Mouse (Mus musculus) heart, postnatal 36 days (tissue): Measurements from ENCODE around the gene Fbxo41. TPM values are rescaled to one million over a fixed set of nuclear protein-coding genes. Genes with fewer than 3 reads are reported as not detected.

Experiments used
- DNase-seq, 2 experiments: peaks; one replicate each; pipeline ENCODE4 v3.0.0; 2021 to 2022
- intact Hi-C: fragments of 180-260 bp; cut with DNase I; formaldehyde crosslinking; loops from one replicate; pipeline ENCODE4 v1.15.1; 2025
- total RNA-seq, 2 experiments: library from RNA; stranded (reverse); gene quantifications; 2 replicates each; pipeline ENCODE4 v1.2.3; 2021

Gene Fbxo41
- total RNA-seq, 2 experiments from 2014 or later: not detected

DNA sequence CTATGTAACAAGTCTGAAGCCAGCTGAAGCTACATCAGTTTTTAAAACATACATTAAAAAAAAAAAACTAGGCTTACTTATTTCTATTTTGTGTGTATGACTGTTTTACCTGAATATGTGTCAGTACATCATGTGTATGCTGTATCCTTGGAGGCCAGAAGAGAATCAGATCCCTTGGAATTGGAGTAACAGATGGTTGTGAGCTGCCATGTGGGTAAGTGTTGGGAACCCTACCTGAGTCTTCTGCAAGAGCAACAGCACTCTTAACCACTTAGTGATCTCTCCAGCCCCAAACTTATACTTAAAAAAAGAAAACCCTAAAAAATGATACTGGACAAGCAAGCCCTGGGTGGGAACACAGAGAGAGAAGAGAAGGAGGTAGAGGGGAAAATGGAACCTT, 5.8 kb downstream of the Fbxo41 start:
- DNase-seq: no peak
- intact Hi-C loops: no loop called here

DNA sequence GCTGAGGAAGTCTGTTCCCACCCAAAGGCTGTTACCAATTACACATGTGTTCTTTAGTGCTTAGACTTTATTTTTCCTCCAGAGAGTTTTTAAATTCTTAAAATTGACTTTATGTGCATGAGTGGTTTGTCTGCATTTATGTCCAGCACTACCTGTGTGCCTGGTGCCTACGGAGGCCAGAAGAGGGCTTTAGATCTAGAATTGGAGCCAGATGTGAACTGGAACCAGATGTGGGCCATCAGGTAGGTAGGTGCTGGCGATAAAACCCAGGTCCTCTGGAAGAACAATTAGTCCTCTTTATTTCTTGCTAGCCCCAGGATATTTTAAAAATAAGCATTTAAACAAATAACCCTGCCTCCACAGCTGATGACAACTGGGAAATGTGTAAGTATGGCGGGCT, 11.2 kb downstream of the Fbxo41 start:
- intact Hi-C loops: no loop called here
- DNase-seq: no peak

DNA sequence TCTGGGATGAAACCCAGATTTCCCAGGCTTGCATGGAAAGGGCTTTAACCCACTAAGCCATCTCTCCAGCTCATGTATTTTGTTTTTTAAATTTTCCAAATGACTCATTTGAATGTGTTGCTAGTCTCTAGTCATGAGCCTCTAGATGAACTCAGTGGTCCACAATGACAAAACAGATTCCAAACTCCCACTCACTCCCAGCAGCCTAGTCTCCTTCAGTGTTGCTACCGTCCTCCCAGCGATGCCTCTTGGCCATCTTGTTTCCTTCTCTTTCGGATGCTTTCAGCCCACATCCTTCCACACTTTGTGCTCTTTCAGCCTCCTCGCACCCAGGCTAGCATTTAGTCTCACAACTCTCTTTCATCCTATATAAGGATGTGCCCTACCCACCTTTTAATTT, 12.5 kb downstream of the Fbxo41 start:
- intact Hi-C loops: no loop called here
- DNase-seq: no peak

- DNase-seq: no peak
These were observed 13.1 kb downstream of the Fbxo41 start for GRCm38 (mm10) chr6:85489717-85490116.

GRCm38 (mm10) chr6:85488510-85488909, 14.3 kb downstream of the Fbxo41 start:
- intact Hi-C loops: no loop called here

More at GRCm38 (mm10) chr6:85489717-85490116, 13.1 kb downstream of the Fbxo41 start:
- intact Hi-C loops: no loop called here

GRCm38 (mm10) chr6:85485738-85486137, 17.1 kb downstream of the Fbxo41 start:
- intact Hi-C loops: no loop called here

More at GRCm38 (mm10) chr6:85488510-85488909, 14.3 kb downstream of the Fbxo41 start:
- no peak for DNase-seq

GRCm38 (mm10) chr6:85483843-85484721, 18.7 kb downstream of the Fbxo41 start:
- DNase-seq: no peak
- intact Hi-C loops: no loop called here

More at GRCm38 (mm10) chr6:85485738-85486137, 17.1 kb downstream of the Fbxo41 start:
- no peak for DNase-seq

DNA sequence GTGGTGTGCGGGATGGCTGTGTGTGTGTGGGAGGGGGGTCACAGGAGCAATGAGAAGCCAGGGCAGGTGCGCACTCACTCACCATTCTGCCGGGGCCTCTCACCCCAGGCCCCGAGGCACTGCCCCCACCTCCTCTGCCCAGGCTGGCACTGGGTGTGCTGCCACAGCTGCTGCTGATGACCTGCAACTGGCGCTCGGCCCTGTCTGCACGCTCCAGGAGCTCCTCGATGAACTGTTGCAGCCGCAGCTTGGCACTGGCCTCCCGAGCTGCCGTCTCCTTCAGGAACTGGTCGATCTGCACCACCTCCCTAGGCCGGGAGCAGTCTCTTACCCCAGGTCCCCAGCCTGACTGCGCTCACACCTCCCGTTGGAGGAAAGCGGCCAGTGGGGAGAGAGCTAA, 22.1 kb downstream of the Fbxo41 start:
- intact Hi-C loops: no loop called here
- no peak for DNase-seq

GRCm38 (mm10) chr6:85479979-85480378, 22.8 kb downstream of the Fbxo41 start:
- DNase-seq: no peak
- intact Hi-C loops: no loop called here

GRCm38 (mm10) chr6:85478416-85478815, 24.4 kb downstream of the Fbxo41 start:
- intact Hi-C loops: no loop called here
- no peak for DNase-seq

DNA sequence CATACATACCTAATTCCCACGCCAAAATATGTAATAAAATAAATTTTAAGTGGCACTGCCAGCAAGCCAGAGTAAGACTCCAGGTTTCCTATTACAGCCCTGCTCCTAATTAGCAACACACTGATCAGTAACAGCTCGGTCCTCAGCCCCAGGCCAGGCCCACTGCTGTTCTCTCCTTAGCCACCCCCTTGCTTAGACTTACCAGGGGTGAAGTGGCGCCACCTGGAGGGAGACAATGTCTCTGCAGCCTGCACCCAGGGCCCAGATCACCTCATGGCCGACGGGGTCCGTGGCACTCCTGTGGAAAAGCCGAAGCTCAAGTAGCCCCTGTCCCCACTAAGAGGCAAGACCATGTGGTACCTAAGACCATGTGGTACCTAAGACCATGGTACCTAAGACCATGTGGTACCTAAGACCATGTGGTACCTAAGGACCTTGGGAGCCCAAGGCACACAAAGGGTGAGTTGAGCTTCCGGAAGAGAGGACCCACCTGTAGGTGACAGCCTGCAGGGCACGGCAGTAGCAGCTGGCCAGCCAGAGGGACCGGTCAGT, 25.4 kb downstream of the Fbxo41 start:
- intact Hi-C loops: no loop called here

DNA sequence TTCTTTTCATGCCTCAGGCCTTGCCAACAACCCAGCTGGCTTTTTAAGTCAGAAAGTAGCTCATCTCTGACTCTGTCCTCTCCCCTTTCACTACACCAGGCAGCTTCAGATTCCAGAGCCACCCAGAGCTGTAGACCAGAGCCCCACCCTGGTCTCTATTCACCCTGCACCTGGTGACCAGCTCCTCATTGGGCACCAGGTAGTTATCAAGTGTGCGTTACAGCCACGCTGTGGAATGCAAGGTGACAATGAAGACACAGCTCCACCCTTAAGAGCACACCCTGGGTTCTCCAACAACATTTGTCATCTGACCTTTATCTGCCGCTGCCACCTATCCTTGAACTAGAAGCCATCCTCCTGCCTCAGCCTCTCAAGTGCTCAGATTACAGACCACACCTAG, 27.2 kb downstream of the Fbxo41 start:
- intact Hi-C loops: no loop called here
- DNase-seq: no peak

More for the DNA sequence above, 25.4 kb downstream of the Fbxo41 start:
- no peak for DNase-seq

GRCm38 (mm10) chr6:85472542-85472941, 30.3 kb downstream of the Fbxo41 start:
- intact Hi-C loops: no loop called here
- DNase-seq: no peak

GRCm38 (mm10) chr6:85471962-85472361, 30.8 kb downstream of the Fbxo41 start:
- intact Hi-C loops: no loop called here
- DNase-seq: no peak

DNA sequence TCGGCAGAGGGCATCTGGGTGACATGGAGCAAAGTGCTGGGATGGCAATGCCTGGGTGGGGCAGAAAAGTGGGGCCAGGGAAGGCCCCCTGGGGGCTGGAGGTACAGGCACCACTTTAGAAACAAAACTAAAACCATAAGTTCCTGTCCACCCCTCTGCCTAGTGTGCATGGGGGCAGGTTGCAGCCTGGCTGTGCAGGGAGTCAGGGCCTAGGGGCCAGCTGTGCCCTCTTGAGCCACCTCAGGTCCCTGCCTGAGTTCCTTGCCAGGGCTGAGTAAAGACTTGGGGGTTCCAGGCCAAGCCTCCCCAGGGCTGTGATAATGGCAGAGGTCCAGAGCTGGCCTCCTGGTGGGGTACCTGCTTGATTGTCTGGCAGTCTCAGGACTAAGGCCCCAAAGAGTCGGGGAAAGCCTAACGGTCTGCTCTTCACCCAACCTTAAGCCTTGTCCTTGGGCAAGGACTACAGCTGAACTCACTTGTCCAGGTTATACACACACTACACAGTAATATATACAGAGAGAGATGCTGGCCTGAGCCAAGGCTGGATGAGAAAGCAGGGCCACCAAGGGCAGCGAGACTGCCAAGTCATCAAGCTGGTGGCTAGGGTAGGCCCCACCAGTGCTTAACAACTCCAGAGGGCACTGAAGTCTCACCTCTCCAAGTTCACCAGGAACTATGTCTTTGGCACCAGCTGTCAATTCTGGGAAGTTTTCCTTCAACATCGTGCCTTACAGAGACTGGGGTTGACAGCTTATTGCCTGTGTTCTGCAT, 32.9 kb downstream of the Fbxo41 start:
- DNase-seq: no peak
- intact Hi-C loops: no loop called here

DNA sequence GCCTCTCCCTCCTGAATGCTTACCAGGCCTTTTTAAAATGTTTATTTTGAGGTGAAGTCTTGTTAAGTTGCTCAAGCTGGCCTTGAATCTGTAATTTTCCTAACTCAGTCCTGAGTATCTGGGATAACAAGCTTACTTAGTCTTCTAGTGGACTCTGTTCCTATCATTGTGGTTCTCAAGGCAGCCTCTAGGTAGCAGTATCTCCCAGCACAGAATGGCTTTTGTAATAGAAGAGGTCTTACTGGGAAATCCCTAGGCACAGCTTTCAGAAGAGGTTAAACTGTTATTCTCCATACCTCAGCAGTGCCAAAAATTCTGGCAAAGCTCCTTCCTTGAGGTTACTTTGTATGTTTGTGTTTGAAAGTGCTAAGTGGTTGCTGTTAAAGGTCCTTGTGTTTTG, 37.4 kb downstream of the Fbxo41 start:
- no peak for DNase-seq
- intact Hi-C loops: no loop called here

- intact Hi-C loops: loop anchor here (10.0 kb wide), 1 partner anchor 455 kb away; the partner anchor contains the start of genes Nat8f1 and Tprkb
- DNase-seq: no peak
These were observed 43.2 kb downstream of the Fbxo41 start for GRCm38 (mm10) chr6:85459621-85460020.

GRCm38 (mm10) chr6:85452816-85453215, 50.0 kb downstream of the Fbxo41 start:
- DNase-seq: no peak
- intact Hi-C loops: loop anchor here (5.0 to 10.0 kb wide), 2 partner anchors 134 to 462 kb away; partner anchors contain the start of genes Alms1, Nat8f1 and Tprkb

DNA sequence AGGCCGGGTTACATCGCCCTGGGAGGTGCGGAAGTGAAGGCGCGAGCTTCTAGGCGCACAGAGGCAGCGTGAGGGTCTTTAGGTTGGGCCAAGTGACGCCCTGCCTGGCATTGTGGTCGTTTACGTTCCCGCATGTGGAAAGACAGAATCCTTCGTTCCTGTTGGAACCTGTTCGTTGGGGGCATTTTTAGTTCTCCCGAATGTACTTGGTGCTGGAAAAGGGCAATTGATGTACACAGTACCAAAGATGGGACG, 50.5 kb downstream of the Fbxo41 start:
- no peak for DNase-seq
- intact Hi-C loops: loop anchor here (5.0 to 10.0 kb wide), 2 partner anchors 135 to 462 kb away; partner anchors contain the start of genes Alms1, Nat8f1 and Tprkb

DNA sequence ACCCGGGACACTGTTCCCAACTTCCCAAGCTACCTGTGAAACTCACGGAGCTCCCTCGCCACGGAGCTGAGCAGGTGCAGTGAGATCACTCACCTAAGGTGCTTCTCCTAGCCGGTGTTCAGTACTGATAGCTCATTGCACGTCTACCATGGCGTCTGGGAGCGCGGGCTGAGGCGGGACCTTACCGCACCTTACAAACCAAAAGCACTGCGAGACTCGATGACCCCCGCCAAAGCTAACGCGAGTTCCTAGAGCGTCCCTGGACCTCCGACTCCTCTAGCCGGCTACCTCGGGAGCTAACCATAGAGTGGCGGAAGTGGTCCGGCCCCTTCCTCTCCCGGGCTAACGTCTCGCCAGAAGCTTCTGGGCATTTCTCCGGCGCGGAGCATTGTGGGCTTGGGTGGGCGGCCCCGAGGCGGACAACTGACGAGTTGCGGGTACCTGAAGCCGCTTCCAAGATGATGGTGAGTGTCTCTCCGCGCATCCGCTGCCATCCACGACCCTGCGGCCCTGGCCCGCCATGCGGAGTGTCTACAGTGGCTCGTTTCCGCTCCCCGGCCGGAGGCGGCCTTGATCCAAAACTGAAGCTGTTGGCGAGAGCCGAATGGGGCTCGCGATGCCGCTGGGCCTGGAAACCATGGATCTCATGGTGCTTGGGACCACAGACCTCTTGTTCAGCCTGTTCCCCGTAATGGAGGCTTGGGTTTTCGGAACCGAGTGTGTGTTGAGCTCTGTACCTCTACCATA, 51.0 kb downstream of the Fbxo41 start, which contains the start of gene Pradc1:
TSS of gene Pradc1 (minus strand) at position 307 of the 747 bp plus-strand sequence.
- peak; percentile 96 to 97 for DNase-seq
- intact Hi-C loops: loop anchor here (5.0 to 10.0 kb wide), 2 partner anchors 135 to 463 kb away; partner anchors contain the start of genes Alms1, Nat8f1 and Tprkb
